Mouse (Mus musculus) ES-Bruce4 (cell line): ENCODE data around the gene Tmem60. TPM values are rescaled to one million over a fixed set of nuclear protein-coding genes. Genes with fewer than 3 reads are reported as not detected.

ENCODE experiments used
- H3K27ac ChIP-seq: 2 replicates; pipeline ENCODE4 v1.5.1; 2012; ENCODE audit warnings: low read length, inconsistent platforms; ENCODE audit not compliant: insufficient read depth
- H3K27me3 ChIP-seq: 2 replicates; pipeline ENCODE4 v1.6.1; 2012; ENCODE audit warnings: mild to moderate bottlenecking, low read length, inconsistent platforms; ENCODE audit not compliant: control insufficient read depth, poor library complexity, insufficient read depth, severe bottlenecking
- H3K36me3 ChIP-seq: 2 replicates; pipeline ENCODE4 v1.6.1; 2012; ENCODE audit warnings: inconsistent platforms, mild to moderate bottlenecking, low read length, moderate library complexity; ENCODE audit not compliant: control insufficient read depth, poor library complexity, insufficient read depth, severe bottlenecking
- H3K4me1 ChIP-seq: one replicate; pipeline ENCODE4 v1.8.1; 2011; ENCODE audit warnings: low read length; ENCODE audit not compliant: control insufficient read depth, insufficient read depth
- H3K4me3 ChIP-seq: 2 replicates; pipeline ENCODE4 v1.5.1; 2011; ENCODE audit warnings: low read depth, mild to moderate bottlenecking, low read length
- H3K9ac ChIP-seq: 2 replicates; pipeline ENCODE4 v1.6.1; 2012; ENCODE audit warnings: low read depth, mild to moderate bottlenecking, inconsistent platforms; ENCODE audit not compliant: poor library complexity, severe bottlenecking
- H3K9me3 ChIP-seq: replicated peaks from 2 replicates; pipeline ENCODE4 v1.6.1; 2012; ENCODE audit warnings: mild to moderate bottlenecking, low read length, inconsistent platforms; ENCODE audit not compliant: control insufficient read depth, poor library complexity, insufficient read depth, severe bottlenecking
- CTCF ChIP-seq: IDR thresholded peaks from one replicate; pipeline ENCODE4 v1.8.1; 2011; ENCODE audit warnings: low read depth, low read length
- EP300 ChIP-seq: IDR thresholded peaks from 2 replicates; pipeline ENCODE4 v1.6.1; 2011; ENCODE audit warnings: low read depth, low read length; ENCODE audit not compliant: insufficient read depth
- POLR2A ChIP-seq: IDR thresholded peaks from one replicate; pipeline ENCODE4 v1.8.1; 2011; ENCODE audit warnings: low read length; ENCODE audit not compliant: insufficient read depth
- polyA plus RNA-seq: library from polyadenylated mRNA; stranded (reverse); fragments of >200 nt; gene quantifications from 2 replicates; pipeline ENCODE4 v1.2.4, GENCODE M21; 2011; ENCODE audit warnings: low read depth; ENCODE audit not compliant: missing spikeins, insufficient read depth, insufficient read length

Gene Tmem60
- polyA plus RNA-seq, 1 experiment: 41.0 TPM

DNA sequence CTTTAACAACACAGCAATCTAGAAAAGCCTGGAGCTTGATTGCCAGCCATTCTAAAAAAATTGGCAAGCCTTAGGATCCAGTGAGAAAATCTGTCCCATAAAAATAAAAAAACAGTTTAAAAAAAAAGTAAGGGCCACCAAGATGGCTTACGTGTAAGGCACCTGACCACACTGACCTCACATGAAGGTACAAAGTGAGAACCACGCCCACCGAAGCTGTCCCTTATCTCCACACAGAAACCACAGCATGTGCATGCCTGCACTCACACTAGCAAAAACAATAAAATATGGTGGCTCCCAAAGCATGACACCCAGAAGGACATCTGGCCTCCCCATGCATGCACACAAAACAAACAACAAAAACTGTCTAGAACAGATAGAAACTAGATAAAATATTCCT is 49.3 kb downstream of the Tmem60 start:
- Histone ChIP-seq H3K4me1 (peaks cover 2% of the 10 kb centered on the region), H3K9ac (no peak overlapping the region), H3K27me3 (no peaks in the 10 kb centered on the region), H3K4me3 (no peak overlapping the region), H3K27ac (no peak overlapping the region), H3K36me3 (no peaks in the 10 kb centered on the region), H3K9me3 (no peaks in the 10 kb centered on the region)
- TF ChIP-seq EP300 (no peak), POLR2A (no peak), CTCF (no peak)

- Histone ChIP-seq H3K9ac (no peak overlapping the region), H3K4me1 (peaks cover 2% of the 10 kb centered on the region), H3K4me3 (no peak overlapping the region)
Observed at GRCm38 (mm10) chr5:20932585-20932984, 50.6 kb downstream of the Tmem60 start.

DNA sequence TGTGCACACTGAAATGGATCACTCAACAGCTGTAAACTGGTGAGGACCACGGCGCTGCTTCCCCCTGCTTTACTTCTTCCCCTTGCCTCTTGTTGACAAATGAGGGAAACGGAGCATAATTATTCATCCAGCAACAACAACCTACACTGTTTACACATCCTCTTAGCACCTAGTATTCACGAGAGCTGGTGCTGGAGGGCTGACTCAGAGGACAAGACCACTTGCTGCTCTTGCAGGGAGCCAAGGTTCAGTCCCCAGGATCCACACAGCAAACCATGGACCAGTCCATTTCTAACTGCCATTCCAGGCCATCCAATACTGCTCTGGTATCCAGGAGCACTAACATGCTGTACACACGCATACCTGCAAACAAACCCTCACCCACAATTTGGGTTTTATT is 53.9 kb downstream of the Tmem60 start:
- no peaks in the 10 kb centered on the region for H3K27me3 ChIP-seq
- H3K4me3 ChIP-seq: no peak overlapping the region
- TF ChIP-seq CTCF: no peak
- H3K9me3 ChIP-seq: no peaks in the 10 kb centered on the region
- no peak overlapping the region for H3K27ac ChIP-seq
- no peak overlapping the region for H3K9ac ChIP-seq
- H3K4me1 ChIP-seq: peaks cover 2% of the 10 kb centered on the region
- H3K36me3 ChIP-seq: no peaks in the 10 kb centered on the region

More at GRCm38 (mm10) chr5:20932585-20932984, 50.6 kb downstream of the Tmem60 start:
- TF ChIP-seq POLR2A (no peak), EP300 (no peak), CTCF (no peak)
- H3K27ac ChIP-seq: no peak overlapping the region
- H3K9me3 ChIP-seq: no peaks in the 10 kb centered on the region
- H3K27me3 ChIP-seq: no peaks in the 10 kb centered on the region
- no peaks in the 10 kb centered on the region for H3K36me3 ChIP-seq

Other genes starting within 250 kb of the Tmem60 start
- gene Phtf2, start 67 bp upstream of the Tmem60 start, polyA plus RNA-seq: 36.0 and 39.3 TPM in 2 replicates
- 33.5 and 36.7 TPM in 2 replicates for gene Rsbn1l, start 74.2 kb downstream of the Tmem60 start, polyA plus RNA-seq
- gene Ptpn12, start 173.7 kb downstream of the Tmem60 start, polyA plus RNA-seq: 42.7 and 58.7 TPM in 2 replicates